Mouse (Mus musculus): ENCODE measurements around the gene Slc44a2. TPM values are rescaled to one million over a fixed set of nuclear protein-coding genes. Genes with fewer than 3 reads are reported as not detected.
A peak's percentile ranks its signal among the peaks of the same experiment; 100 is the strongest.

The Slc44a2 gene
- polyA plus RNA-seq, 1 experiment: 47.1 TPM

- H3K4me3 ChIP-seq (ENCODE audit: control insufficient read depth, low read depth, low read length): no peak overlapping the region
- no peak overlapping the region for H3K27ac ChIP-seq (ENCODE audit: control insufficient read depth, insufficient read depth, low read depth, low read length)
- H3K4me1 ChIP-seq (ENCODE audit: control insufficient read depth, insufficient read depth, low read length): no peaks in the 10 kb centered on the region; the same call in 1 of the 2 replicates
- H3K36me3 ChIP-seq (ENCODE audit: control insufficient read depth, insufficient read depth, low read length): no peaks in the 10 kb centered on the region; the same call in none of the 2 replicates
- no peak for TF ChIP-seq POLR2A (IDR thresholded peaks at IDR 0.05; ENCODE audit: control insufficient read depth, low read depth, low read length)
- no peak for TF ChIP-seq CTCF (IDR thresholded peaks at IDR 0.05; ENCODE audit: control insufficient read depth, insufficient read depth, insufficient replicate concordance, low read depth, low read length)
- H3K27me3 ChIP-seq (ENCODE audit: control insufficient read depth, insufficient read depth, low read length): no peaks in the 10 kb centered on the region
These were observed 44.8 kb upstream of the Slc44a2 start for GRCm38 (mm10) chr9:21275727-21276126.

- Histone ChIP-seq H3K4me1 (ENCODE audit: control insufficient read depth, insufficient read depth, low read length) (no peaks in the 10 kb centered on the region; the same call in 1 of the 2 replicates), H3K27me3 (ENCODE audit: control insufficient read depth, insufficient read depth, low read length) (no peaks in the 10 kb centered on the region), H3K4me3 (ENCODE audit: control insufficient read depth, low read depth, low read length) (no peak overlapping the region), H3K36me3 (ENCODE audit: control insufficient read depth, insufficient read depth, low read length) (no peaks in the 10 kb centered on the region; the same call in none of the 2 replicates), H3K27ac (ENCODE audit: control insufficient read depth, insufficient read depth, low read depth, low read length) (no peak overlapping the region)
- no peak for TF ChIP-seq CTCF (IDR thresholded peaks at IDR 0.05; ENCODE audit: control insufficient read depth, insufficient read depth, insufficient replicate concordance, low read depth, low read length)
- TF ChIP-seq POLR2A (IDR thresholded peaks at IDR 0.05; ENCODE audit: control insufficient read depth, low read depth, low read length): no peak
These were observed 44.2 kb upstream of the Slc44a2 start for GRCm38 (mm10) chr9:21276307-21276706.

GRCm38 (mm10) chr9:21277776-21278175, 42.7 kb upstream of the Slc44a2 start:
- Histone ChIP-seq H3K4me3 (ENCODE audit: control insufficient read depth, low read depth, low read length) (no peak overlapping the region), H3K4me1 (ENCODE audit: control insufficient read depth, insufficient read depth, low read length) (no peaks in the 10 kb centered on the region; the same call in 1 of the 2 replicates), H3K27me3 (ENCODE audit: control insufficient read depth, insufficient read depth, low read length) (no peaks in the 10 kb centered on the region), H3K27ac (ENCODE audit: control insufficient read depth, insufficient read depth, low read depth, low read length) (no peak overlapping the region), H3K36me3 (ENCODE audit: control insufficient read depth, insufficient read depth, low read length) (peaks cover 1% of the 10 kb centered on the region)
- TF ChIP-seq CTCF (IDR thresholded peaks at IDR 0.05; ENCODE audit: control insufficient read depth, insufficient read depth, insufficient replicate concordance, low read depth, low read length): no peak

GRCm38 (mm10) chr9:21283591-21283990, 36.9 kb upstream of the Slc44a2 start:
- Histone ChIP-seq H3K36me3 (ENCODE audit: control insufficient read depth, insufficient read depth, low read length) (peaks cover 1% of the 10 kb centered on the region), H3K27me3 (ENCODE audit: control insufficient read depth, insufficient read depth, low read length) (no peaks in the 10 kb centered on the region), H3K27ac (ENCODE audit: control insufficient read depth, insufficient read depth, low read depth, low read length) (no peak overlapping the region), H3K4me1 (ENCODE audit: control insufficient read depth, insufficient read depth, low read length) (peaks cover 9% of the 10 kb centered on the region), H3K4me3 (ENCODE audit: control insufficient read depth, low read depth, low read length) (no peak overlapping the region)
- TF ChIP-seq CTCF (IDR thresholded peaks at IDR 0.05; ENCODE audit: control insufficient read depth, insufficient read depth, insufficient replicate concordance, low read depth, low read length): no peak
- TF ChIP-seq POLR2A (IDR thresholded peaks at IDR 0.05; ENCODE audit: control insufficient read depth, low read depth, low read length): no peak

- peaks cover 1% of the 10 kb centered on the region for H3K36me3 ChIP-seq (ENCODE audit: control insufficient read depth, insufficient read depth, low read length)
These were observed 36.5 kb upstream of the Slc44a2 start for GRCm38 (mm10) chr9:21283994-21284393.

GRCm38 (mm10) chr9:21286753-21287152, 33.7 kb upstream of the Slc44a2 start:
- peaks cover 1% of the 10 kb centered on the region; the same call in 1 of the 2 replicates for H3K36me3 ChIP-seq (ENCODE audit: control insufficient read depth, insufficient read depth, low read length)
- peak overlapping the region; percentile 16 for H3K4me3 ChIP-seq (ENCODE audit: control insufficient read depth, low read depth, low read length)
- H3K27me3 ChIP-seq (ENCODE audit: control insufficient read depth, insufficient read depth, low read length): no peaks in the 10 kb centered on the region
- H3K4me1 ChIP-seq (ENCODE audit: control insufficient read depth, insufficient read depth, low read length): peaks cover 21% of the 10 kb centered on the region
- TF ChIP-seq POLR2A (IDR thresholded peaks at IDR 0.05; ENCODE audit: control insufficient read depth, low read depth, low read length) (no peak), CTCF (IDR thresholded peaks at IDR 0.05; ENCODE audit: control insufficient read depth, insufficient read depth, insufficient replicate concordance, low read depth, low read length) (no peak)
- H3K27ac ChIP-seq (ENCODE audit: control insufficient read depth, insufficient read depth, low read depth, low read length): no peak overlapping the region; the same call in 1 of the 2 replicates

More at GRCm38 (mm10) chr9:21283994-21284393, 36.5 kb upstream of the Slc44a2 start:
- no peak for TF ChIP-seq CTCF (IDR thresholded peaks at IDR 0.05; ENCODE audit: control insufficient read depth, insufficient read depth, insufficient replicate concordance, low read depth, low read length)
- no peak for TF ChIP-seq POLR2A (IDR thresholded peaks at IDR 0.05; ENCODE audit: control insufficient read depth, low read depth, low read length)
- H3K4me3 ChIP-seq (ENCODE audit: control insufficient read depth, low read depth, low read length): no peak overlapping the region
- no peaks in the 10 kb centered on the region for H3K27me3 ChIP-seq (ENCODE audit: control insufficient read depth, insufficient read depth, low read length)
- H3K27ac ChIP-seq (ENCODE audit: control insufficient read depth, insufficient read depth, low read depth, low read length): no peak overlapping the region
- peaks cover 13% of the 10 kb centered on the region for H3K4me1 ChIP-seq (ENCODE audit: control insufficient read depth, insufficient read depth, low read length)

- Histone ChIP-seq H3K27me3 (ENCODE audit: control insufficient read depth, insufficient read depth, low read length) (no peaks in the 10 kb centered on the region), H3K4me3 (ENCODE audit: control insufficient read depth, low read depth, low read length) (peak within 1 kb of the TSS; percentile 93), H3K27ac (ENCODE audit: control insufficient read depth, insufficient read depth, low read depth, low read length) (peak within 1 kb of the TSS; percentile 97), H3K36me3 (ENCODE audit: control insufficient read depth, insufficient read depth, low read length) (no peaks in the 10 kb centered on the region; the same call in 1 of the 2 replicates), H3K4me1 (ENCODE audit: control insufficient read depth, insufficient read depth, low read length) (peaks cover 21% of the 10 kb centered on the region)
- TF ChIP-seq CTCF (IDR thresholded peaks at IDR 0.05; ENCODE audit: control insufficient read depth, insufficient read depth, insufficient replicate concordance, low read depth, low read length): no peak
- TF ChIP-seq POLR2A (IDR thresholded peaks at IDR 0.05; ENCODE audit: control insufficient read depth, low read depth, low read length): peak; percentile 87
These were observed 32.7 kb upstream of the Slc44a2 start, which contains the start of gene Kri1 for GRCm38 (mm10) chr9:21287571-21288402. TSS of gene Kri1 (minus strand) at chr9:21287969.

All from testis, adult 2 months (tissue).